Mouse (Mus musculus) mesoderm, embryonic 11.5 days (tissue): Measurements from ENCODE around the gene Ppp2r5c.

ENCODE experiments used
- DNase-seq: peaks from one replicate; pipeline ENCODE4 v3.0.0-alpha.2; 2012; ENCODE audit warnings: low read depth, low spot score

Ppp2r5c gene

DNA sequence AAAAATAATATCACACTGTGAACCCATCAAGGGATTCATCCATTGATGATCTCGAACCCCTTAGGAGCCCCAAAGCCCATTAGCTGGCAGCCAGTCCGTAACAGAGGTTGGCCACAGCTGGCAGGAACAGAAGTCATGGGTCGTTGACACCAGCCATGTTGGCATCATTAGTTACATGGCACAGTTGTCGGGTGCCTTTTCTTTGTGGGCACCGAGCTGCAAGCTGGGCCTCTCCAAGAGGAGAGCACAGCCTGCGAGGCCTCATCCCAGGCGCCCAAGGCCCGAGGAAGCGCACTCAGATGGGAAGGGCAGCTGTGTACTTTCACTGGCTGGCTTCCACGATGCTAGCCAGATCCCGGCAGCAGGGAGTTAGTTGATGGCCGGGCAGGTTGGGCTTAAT, 64.3 kb downstream of the Ppp2r5c start:
- no peak for DNase-seq

DNA sequence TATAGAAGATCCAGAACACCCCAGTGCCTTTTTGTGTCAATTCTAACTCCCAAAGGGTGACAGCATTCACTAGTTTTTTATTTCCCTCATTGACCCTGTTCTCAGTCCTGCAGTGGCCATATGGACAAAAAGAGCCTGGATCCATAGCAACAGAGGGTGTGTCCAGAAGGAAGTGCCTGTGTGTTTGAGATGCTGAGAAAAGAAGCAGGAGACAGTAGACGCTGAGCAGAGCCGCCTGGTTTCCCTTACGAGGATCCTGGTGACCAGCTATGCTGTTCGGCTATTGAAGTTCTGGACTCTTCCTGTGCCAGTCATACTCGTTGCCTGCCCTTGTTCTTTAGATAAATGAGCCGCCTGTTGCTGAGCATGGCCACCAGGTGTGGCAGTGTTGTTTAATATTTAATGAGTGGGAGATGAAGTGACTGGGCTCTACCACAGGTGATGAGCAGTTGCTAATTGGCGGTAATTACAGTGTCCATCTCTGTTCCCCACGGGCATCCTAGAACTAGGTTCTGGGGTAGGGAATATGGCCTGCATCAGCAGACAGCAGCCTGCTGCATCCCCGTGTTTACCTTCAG, 65.0 kb downstream of the Ppp2r5c start:
- DNase-seq, result no peak

DNA sequence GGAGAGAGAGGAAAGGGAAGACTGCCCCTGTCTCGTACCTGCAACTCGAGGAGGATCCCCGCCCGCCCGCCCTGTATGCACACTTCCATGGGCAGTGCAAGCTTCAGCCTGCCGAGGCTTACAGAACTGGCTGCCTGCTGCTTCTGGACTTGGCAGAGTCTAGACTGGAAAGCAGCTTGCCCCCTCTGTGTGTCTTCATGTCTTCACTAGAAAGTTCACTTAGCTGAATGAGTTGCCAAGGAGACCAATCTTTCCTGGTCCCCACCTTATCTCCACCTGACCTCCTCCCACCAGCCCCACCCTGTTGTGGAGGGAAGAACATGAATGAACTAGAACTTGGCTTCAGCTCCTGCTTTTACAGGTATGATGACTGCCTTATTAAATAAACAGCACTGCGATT, 66.0 kb downstream of the Ppp2r5c start:
- no peak for DNase-seq

- no peak for DNase-seq
These were observed 68.8 kb downstream of the Ppp2r5c start for GRCm38 (mm10) chr12:110515676-110516075.

DNA sequence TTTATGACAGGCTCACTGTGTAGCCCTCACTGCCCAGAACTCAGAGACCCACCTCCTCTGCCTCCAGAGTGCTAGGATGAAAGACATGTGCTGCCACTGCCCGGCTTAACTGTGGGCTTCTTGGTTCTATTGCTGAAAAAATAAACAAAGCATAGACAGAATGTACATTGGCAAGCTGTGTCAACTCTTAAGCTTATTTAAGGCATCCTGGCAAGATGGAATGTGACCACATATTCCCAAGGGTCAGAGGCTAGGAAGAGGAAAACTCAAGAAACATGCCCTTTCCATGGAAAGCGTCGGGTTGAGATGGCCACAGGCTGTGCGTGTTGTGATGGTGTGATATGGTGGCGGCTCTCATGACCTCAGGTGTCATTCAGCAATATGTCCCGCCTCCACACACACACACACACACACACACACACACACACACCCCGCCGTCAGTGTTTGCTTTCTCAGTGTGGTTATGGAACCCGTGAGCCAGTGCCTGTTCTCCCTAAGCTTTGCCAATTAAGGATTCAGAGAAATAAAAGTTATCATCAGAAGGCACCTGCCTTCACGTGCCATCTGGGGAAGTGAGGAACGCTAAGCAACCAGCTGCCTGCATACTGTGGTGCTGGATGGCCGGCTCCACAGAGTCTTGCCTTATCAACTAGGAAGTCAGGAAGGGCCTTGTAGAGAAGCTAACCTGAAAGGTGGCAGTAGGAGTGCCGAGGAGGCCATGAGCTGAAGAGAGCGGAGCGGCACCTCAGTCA, 73.5 kb downstream of the Ppp2r5c start:
- peak; percentile 56 for DNase-seq

DNA sequence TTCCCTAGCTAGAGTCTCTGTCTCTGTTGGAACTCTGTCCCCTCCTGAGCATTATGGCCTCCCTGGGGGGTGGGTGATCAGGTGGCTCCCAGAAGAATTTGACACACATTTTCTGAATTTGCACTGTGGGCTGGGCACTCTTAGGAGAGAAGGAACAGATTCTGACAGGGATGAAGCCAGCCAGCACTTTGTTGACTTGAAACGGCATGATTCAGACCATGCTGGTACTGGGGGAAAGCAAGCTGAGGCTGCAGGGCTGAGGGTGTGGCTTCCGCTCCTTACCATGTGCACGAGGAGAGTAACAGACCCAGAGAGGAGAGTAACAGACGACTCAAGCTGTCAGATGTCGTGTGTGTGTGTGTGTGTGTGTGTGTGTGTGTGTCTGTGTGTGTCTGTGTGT, 76.6 kb downstream of the Ppp2r5c start:
- no peak for DNase-seq

- no peak for DNase-seq
These were observed 85.8 kb downstream of the Ppp2r5c start for GRCm38 (mm10) chr12:110532711-110533110.

DNA sequence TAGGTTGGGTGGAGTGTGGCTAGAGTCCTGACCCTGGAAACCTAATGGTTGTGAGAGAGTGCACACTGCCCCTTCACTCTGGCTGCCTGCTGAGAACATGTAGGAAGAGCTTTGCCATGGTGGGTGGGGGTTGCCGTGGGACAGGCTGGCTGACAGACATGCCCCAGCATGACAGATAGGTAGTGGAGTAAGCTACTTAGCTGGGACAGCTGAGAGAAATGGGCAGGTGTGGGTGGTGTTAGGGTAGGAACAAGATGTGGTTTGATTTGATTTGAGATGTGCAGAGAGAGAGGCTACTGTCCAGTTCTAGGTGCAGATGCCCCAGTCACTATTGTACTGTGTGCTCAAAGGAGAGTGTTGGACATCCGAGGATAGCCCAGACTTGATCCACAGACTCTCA, 86.2 kb downstream of the Ppp2r5c start:
- no peak for DNase-seq

DNA sequence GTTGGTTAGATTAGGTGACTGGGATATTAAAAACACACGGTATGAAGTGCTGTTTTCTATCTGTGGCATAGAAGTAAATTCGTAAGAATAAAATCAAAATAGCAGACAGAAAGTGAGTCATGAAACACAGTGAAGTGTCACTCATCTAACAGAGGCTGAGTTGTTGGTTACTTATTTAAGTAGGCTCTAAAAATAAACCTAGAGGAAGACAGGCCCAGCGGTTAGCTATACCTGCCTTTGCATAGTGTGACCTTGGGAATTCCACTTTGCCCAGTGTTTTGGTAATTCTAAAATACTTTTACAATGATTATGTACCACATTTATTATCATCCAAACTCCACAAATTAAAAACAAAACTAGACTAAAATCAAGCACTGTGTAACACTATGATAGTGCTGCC, 86.9 kb downstream of the Ppp2r5c start:
- no peak for DNase-seq

- DNase-seq, result no peak
These were observed 88.4 kb downstream of the Ppp2r5c start for GRCm38 (mm10) chr12:110535361-110535760.

DNA sequence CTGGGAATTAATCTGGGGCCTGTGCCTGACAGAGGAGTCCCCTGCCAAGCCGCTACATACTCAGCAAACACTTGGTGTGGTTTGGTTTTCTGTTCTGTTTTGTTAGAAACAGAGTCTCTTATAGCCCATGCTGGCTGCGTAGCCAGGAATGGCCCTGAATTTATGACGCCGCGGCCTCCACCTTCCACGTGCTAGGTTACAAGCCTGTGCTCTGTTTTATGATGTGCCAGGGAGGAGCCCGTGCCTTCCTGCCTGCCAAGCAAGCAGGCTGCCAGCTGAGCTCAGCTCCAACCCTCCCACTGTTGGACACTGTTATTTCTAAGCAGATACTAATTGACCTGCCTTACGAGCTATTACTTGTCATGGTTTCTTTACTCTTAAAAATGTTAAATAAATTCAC, 90.8 kb downstream of the Ppp2r5c start:
- DNase-seq, result peak; percentile 16

DNA sequence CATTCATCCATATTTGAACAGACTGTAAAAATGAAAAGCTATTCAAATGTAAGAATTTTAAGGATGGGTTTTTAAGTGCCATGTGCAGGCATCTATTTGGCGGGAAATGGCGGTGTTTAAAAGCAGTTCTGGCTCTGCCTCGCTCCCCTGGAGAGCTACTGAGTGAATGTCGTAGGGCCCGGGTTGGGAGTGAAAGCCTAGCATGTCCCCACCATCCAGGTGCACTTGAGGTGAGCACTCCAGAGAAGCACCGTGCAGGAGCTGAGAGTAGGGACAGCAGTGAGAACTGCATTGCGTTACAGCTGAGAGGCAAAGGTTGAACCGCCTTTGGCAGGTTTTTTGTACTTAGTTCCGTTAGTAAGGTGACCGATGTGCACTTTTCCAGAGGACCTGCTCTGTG, 92.4 kb downstream of the Ppp2r5c start:
- DNase-seq, result no peak

DNA sequence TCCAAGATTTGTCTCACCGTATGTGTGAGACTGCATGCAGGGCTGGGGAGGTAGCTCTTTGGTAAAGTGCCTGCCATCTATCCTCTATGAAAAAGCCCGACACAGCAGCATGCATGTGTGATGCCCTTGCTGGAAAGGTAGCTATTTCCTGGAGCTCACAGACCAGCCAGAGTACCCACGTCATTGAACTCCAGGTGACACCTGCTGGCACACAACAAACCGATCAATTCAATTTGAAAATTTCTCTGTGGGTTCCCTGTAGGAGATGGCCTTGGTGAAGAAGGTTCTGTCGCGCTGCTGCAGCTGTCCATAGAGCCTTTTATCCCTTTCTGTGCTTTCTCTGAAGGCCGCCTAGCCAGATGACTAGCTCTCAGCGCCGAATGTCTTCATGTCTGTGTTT, 92.9 kb downstream of the Ppp2r5c start:
- DNase-seq, result no peak

GRCm38 (mm10) chr12:110540273-110540672, 93.4 kb downstream of the Ppp2r5c start:
- no peak for DNase-seq

GRCm38 (mm10) chr12:110541001-110541400, 94.1 kb downstream of the Ppp2r5c start:
- no peak for DNase-seq

GRCm38 (mm10) chr12:110541528-110541927, 94.6 kb downstream of the Ppp2r5c start:
- no peak for DNase-seq

DNA sequence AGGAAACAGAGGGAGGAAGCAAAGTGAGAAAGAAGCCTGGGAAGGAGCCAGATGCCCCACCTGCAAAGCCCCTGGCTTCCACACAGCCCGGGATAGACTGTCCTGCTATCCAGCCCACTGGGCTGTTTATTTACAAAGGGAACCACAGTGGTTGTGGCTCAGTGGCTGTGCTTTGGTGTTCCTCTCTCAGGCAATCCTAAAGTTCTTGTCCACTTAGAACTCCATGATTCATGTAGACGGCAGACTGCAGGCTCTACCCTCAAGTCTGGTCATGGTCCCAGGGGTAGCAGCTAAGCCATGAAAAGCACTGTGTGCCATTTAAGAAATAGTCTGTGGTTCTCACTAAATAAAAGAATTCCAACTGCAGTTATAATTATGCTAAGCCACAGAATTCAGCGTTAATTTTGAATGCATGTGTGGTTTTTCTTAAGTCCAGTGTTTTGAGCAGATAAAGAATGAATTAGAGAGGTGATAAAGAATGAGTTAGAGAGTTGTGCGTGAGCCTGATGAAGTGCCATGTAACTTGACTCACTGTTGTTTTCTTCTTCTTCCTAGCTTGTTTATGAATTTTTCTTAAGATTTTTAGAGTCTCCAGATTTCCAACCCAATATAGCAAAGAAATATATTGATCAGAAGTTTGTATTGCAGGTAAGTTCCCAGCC, 98.3 kb downstream of the Ppp2r5c start:
- no peak for DNase-seq

DNA sequence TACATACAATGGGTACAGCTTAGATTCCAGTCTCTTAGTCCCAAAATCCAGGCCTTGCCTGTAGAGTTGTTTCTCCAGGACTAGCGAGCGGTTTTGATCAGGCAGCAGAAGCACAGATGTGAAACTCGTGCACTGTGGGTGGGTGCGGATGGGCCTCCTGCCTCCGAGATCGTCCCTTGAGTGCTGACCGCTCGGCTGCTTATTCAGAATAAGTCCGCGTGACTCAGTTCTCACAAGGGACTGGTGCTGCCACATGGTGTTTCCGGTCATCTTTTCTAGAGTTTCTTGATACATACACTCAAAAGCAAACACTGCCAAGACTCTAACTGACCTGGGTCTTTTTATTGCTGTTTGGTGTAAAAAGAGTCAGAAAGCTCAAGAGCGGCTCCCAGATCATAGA, 100.7 kb downstream of the Ppp2r5c start:
- DNase-seq, result no peak

DNA sequence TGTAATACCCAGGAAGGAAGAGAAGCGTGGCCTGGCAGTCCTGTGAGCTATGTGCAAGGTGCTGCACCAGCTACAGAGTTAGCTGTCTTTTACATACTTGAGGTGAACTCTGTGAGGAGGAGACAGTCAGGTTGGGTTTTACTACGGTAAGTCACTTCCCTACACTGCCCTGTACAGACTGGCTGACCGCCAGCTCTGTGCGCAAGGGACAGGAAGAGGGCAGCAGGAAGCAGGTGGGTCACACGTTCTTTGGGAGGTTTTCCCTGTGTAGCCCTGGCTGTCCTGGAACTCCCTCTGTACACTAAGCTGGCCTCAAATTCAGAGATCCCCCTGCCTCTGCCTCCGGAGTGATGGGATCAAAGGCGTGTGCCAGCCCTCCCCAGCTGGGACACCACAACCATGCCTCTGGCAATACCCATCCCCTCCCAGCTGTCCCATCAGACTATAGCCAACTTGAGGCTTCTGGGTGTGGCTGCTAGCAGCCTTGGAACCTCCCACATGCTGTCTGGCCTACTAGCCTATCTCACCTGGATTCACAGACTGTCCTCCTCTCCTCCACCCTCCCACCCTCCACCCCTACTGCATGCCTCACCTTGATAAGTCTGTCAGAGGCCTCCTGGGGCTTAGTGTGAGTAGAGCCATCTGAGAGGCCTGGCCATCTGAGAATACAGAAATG, 102.7 kb downstream of the Ppp2r5c start:
- DNase-seq, result no peak

GRCm38 (mm10) chr12:110550364-110550763, 103.4 kb downstream of the Ppp2r5c start:
- DNase-seq, result no peak

- DNase-seq, result no peak
These were observed 105.2 kb downstream of the Ppp2r5c start for GRCm38 (mm10) chr12:110552113-110552512.

DNA sequence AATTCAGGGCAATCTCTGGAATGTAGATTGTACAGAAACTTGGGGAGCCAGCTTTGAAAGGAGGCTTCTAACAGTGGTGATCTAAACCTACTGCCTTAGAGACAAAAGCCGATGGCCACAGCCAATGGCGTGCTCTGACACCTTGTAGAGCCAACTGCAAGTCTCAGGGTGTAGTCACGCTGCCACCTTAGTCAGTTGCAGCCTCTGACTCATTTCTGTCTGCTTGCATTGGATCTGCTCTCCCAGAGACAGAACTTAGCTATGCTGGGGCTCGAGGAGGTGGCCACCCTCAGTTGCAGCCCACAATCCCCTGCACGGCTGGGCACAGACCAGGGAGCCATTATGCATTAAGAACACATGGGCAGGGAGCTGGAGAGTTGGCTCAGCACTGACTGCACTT, 106.4 kb downstream of the Ppp2r5c start:
- DNase-seq, result no peak
